Mouse (Mus musculus) CH12.LX (cell line): ENCODE measurements at regions not wholly inside any gene's neighbourhood (a gene's known extent, or its start where the extent isn't known, plus 50 kb on each side); places are given as distances from the start of the nearest gene placed in this dataset.
A peak's percentile ranks its signal among the peaks of the same experiment; 100 is the strongest.

Experiments used
- DNase-seq: peaks from one replicate; pipeline ENCODE4 v3.0.0-alpha.2; 2013; ENCODE audit errors: extremely low read depth
- H3K27ac ChIP-seq: 2 replicates; pipeline ENCODE4 v1.5.1; 2012; ENCODE audit warnings: low read depth, mild to moderate bottlenecking, control low read depth, moderate library complexity; ENCODE audit not compliant: insufficient read depth
- H3K27me3 ChIP-seq: replicated peaks from 2 replicates; pipeline ENCODE3; 2012; ENCODE audit warnings: inconsistent platforms
- H3K36me3 ChIP-seq, 2 experiments: replicated peaks in 1 of 2; 2 replicates each; pipeline versions ENCODE3 to v1.6.1; 2012; ENCODE audit warnings: inconsistent platforms in 1 of 2, low read length in 1 of 2, mild to moderate bottlenecking in 1 of 2, mixed read lengths in 1 of 2, moderate library complexity in 1 of 2; ENCODE audit not compliant: control insufficient read depth in 1 of 2, insufficient read depth in 1 of 2
- H3K4me1 ChIP-seq, 2 experiments: 2 replicates each; pipeline ENCODE4 v1.6.1; 2012; ENCODE audit warnings: inconsistent platforms in 1 of 2, moderate library complexity in 1 of 2; ENCODE audit not compliant: insufficient read depth in 2 of 2, control insufficient read depth in 1 of 2
- H3K4me2 ChIP-seq: 2 replicates; pipeline ENCODE4 v1.6.1; 2012; ENCODE audit warnings: low read depth, mild to moderate bottlenecking, control low read depth; ENCODE audit not compliant: poor library complexity, insufficient read depth, severe bottlenecking
- H3K4me3 ChIP-seq, 3 experiments: fragments of 150-350 bp in 1 of 3; sonication (generic) in 1 of 3; replicated peaks in 1 of 3; 2 replicates each; pipeline versions ENCODE3 to v1.5.1; 2011 to 2012; ENCODE audit warnings: low read depth in 2 of 3, low read length in 2 of 3, mild to moderate bottlenecking in 2 of 3, moderate library complexity in 2 of 3, control low read depth in 1 of 3, improper control_type of control experiment in 1 of 3, inconsistent platforms in 1 of 3, mixed read lengths in 1 of 3; ENCODE audit not compliant: poor library complexity in 1 of 3
- H3K79me2 ChIP-seq: replicated peaks from 2 replicates; pipeline ENCODE4 v1.6.1; 2012; ENCODE audit warnings: mild to moderate bottlenecking, moderate library complexity; ENCODE audit not compliant: control insufficient read depth, poor library complexity, insufficient read depth, severe bottlenecking; ENCODE audit errors: extremely low read depth
- H3K9ac ChIP-seq: 2 replicates; pipeline ENCODE4 v1.6.1; 2012; ENCODE audit warnings: low read depth, mild to moderate bottlenecking, control low read depth, moderate library complexity; ENCODE audit not compliant: insufficient read depth
- H3K9me3 ChIP-seq: replicated peaks from 2 replicates; pipeline ENCODE3; 2012; ENCODE audit warnings: low read length, inconsistent platforms, mixed read lengths
- BHLHE40 ChIP-seq: IDR thresholded peaks from 2 replicates; pipeline ENCODE4 v1.6.1; 2011; ENCODE audit warnings: mild to moderate bottlenecking, low read depth, low read length, improper control_type of control experiment
- CHD1 ChIP-seq: IDR thresholded peaks from 2 replicates; pipeline ENCODE4 v1.6.1; 2012; ENCODE audit warnings: low read depth, low read length, improper control_type of control experiment, inconsistent platforms
- CTCF ChIP-seq, 2 experiments: IDR thresholded peaks in 1 of 2; conservative IDR thresholded peaks in 1 of 2; 2 replicates each; pipeline ENCODE4 v1.5.1; 2011 to 2012; ENCODE audit warnings: low read depth in 2 of 2, low read length in 2 of 2, improper control_type of control experiment in 1 of 2, inconsistent platforms in 1 of 2, mild to moderate bottlenecking in 1 of 2, moderate library complexity in 1 of 2
- ELF1 ChIP-seq: IDR thresholded peaks from 2 replicates; pipeline ENCODE4 v1.6.1; 2014; ENCODE audit warnings: low read depth, mild to moderate bottlenecking, inconsistent platforms, low read length, improper control_type of control experiment
- ETS1 ChIP-seq: conservative IDR thresholded peaks from 2 replicates; pipeline ENCODE4 v1.6.1; 2012; ENCODE audit warnings: low read depth, mild to moderate bottlenecking, inconsistent platforms, low read length, improper control_type of control experiment, moderate library complexity
- GABPA ChIP-seq: IDR thresholded peaks from 2 replicates; pipeline ENCODE4 v1.6.1; 2012; ENCODE audit warnings: low read depth, low read length, improper control_type of control experiment, inconsistent platforms; ENCODE audit not compliant: insufficient replicate concordance
- MAFK ChIP-seq: IDR thresholded peaks from 2 replicates; pipeline ENCODE4 v1.6.1; 2011; ENCODE audit warnings: low read length, improper control_type of control experiment; ENCODE audit not compliant: insufficient replicate concordance
- POLR2A ChIP-seq: IDR thresholded peaks from 2 replicates; pipeline ENCODE4 v1.6.1; 2011; ENCODE audit warnings: low read depth, mild to moderate bottlenecking, improper control_type of control experiment, low read length
- RAD21 ChIP-seq: IDR thresholded peaks from 2 replicates; pipeline ENCODE4 v1.6.1; 2011; ENCODE audit warnings: low read depth, mild to moderate bottlenecking, low read length, improper control_type of control experiment, moderate library complexity
- RCOR1 ChIP-seq: conservative IDR thresholded peaks from 2 replicates; pipeline ENCODE4 v1.6.1; 2012; ENCODE audit warnings: low read depth, mild to moderate bottlenecking, inconsistent platforms, low read length, improper control_type of control experiment
- SMC3 ChIP-seq: IDR thresholded peaks from 2 replicates; pipeline ENCODE4 v1.6.1; 2011; ENCODE audit warnings: low read depth, low read length, improper control_type of control experiment
- ZKSCAN1 ChIP-seq: IDR thresholded peaks from 2 replicates; pipeline ENCODE4 v1.6.1; 2012; ENCODE audit warnings: low read depth, inconsistent platforms, low read length, improper control_type of control experiment, borderline replicate concordance
- dilution Hi-C: fragments of 300-500 bp; cut with MboI; formaldehyde crosslinking; loops from 2 replicates; pipeline ENCODE4 v1.14.3; 2020; ENCODE audit warnings: low sequenced_read_pairs; ENCODE audit not compliant: extremely low pct_unique_long_range_greater_than_20kb, extremely low pct_ligation_motif_present
- in situ Hi-C: fragments of 300-500 bp; cut with MboI; formaldehyde crosslinking; loops from 3 replicates; pipeline ENCODE4 v1.14.3; 2019; ENCODE audit warnings: low sequenced_read_pairs, low pct_ligation_motif_present, low pct_unique_long_range_greater_than_20kb, mixed read lengths

DNA sequence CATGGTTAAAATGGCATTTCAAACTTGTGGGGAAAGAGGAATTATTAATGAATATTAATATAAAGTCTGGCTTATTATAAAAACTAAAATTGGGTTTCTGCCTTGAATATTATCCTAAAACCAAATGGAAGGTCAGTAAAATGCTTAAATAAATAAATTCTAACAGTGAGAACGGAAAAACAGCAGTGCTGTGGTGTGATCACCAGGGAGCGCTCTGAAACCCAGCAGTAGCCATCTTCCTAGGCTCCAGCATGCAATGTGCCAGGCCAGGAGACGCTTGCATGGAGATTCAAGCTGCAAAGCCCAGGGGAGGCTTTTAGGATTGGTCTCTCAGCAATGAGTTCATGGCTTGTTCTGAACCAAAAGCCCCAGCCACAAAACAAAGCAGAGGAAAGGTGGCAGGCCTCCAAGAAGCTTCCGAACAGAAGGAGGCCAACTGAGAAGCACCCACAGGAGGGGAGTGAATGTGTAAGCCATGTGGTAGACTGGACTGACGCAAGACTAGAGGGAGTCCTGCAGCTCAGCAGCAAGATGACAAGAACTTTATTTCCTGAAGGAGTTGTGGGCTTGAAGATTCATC lies 52.3 kb upstream of the Bace2 start:
- dilution Hi-C loops = no loop called here
- no peak for DNase-seq
- H3K79me2 ChIP-seq = no peaks in the 10 kb centered on the region
- no peak overlapping the region for H3K4me2 ChIP-seq
- peaks cover 3 to 13% of the 10 kb centered on the region in 2 experiments; a peak in 2 of 4 replicates for H3K4me1 ChIP-seq
- in situ Hi-C loops = loop anchor here (25.0 kb wide), 1 partner anchor 258 kb away; no protein-coding TSS in a partner anchor
- no peaks in the 10 kb centered on the region for H3K27me3 ChIP-seq
- H3K27ac ChIP-seq = no peak overlapping the region
- H3K36me3 ChIP-seq = no peaks in the 10 kb centered on the region
- peaks cover 13% of the 10 kb centered on the region for H3K9me3 ChIP-seq
- no peak for TF ChIP-seq ZKSCAN1
- TF ChIP-seq SMC3 = peak; percentile 40; the same call in 1 of the 2 replicates
- TF ChIP-seq BHLHE40 = no peak
- TF ChIP-seq RAD21 = peak; percentile 43
- TF ChIP-seq POLR2A = no peak
- no peak for TF ChIP-seq RCOR1
- peak in 1 of 2 experiments; percentile 64; a peak in 2 of 4 replicates for TF ChIP-seq CTCF (conservative IDR thresholded peaks at IDR 0.05 in 1 of 2, IDR thresholded peaks at IDR 0.05 in 1 of 2; ENCODE audit: low read depth in 2 of 2, low read length in 2 of 2)
- TF ChIP-seq ELF1 = no peak
- TF ChIP-seq MAFK = no peak
- no peak for TF ChIP-seq ETS1
- TF ChIP-seq GABPA = no peak
- TF ChIP-seq CHD1 = no peak
- TF ChIP-seq, all 38 proteins: peak for 3
- H3K4me3 ChIP-seq = no peak overlapping the region
- no peak overlapping the region for H3K9ac ChIP-seq
